Mouse (Mus musculus): ENCODE results near the gene Rasa2. TPM values are rescaled to one million over a fixed set of nuclear protein-coding genes. Genes with fewer than 3 reads are reported as not detected.
"Not testable (repeated sequence)": the region's sequence is repeated elsewhere in the genome, so short reads cannot be mapped to it uniquely, and the experiment has no call there.

Gene Rasa2
- total RNA-seq (2014; rRNA removed; ENCODE audit: low replicate concordance): 4.6 and 38.9 TPM in 2 replicates
- 6.9 and 8.0 TPM in 2 replicates for polyA plus RNA-seq (2015; fragmentation: Nextera tagmentation; extraction: Ambion mirVana)

GRCm38 (mm10) chr9:96631389-96632072 lies at the start of gene Rasa2:
Rasa2 (minus strand) TSS chr9:96631617.
- H3K4me1 ChIP-seq (ENCODE audit: control insufficient read depth, insufficient read depth): peaks cover 8% of the 10 kb centered on the region
- H3K27me3 ChIP-seq (ENCODE audit: control insufficient read depth, insufficient read depth, low read length): 0 out of 2 replicates have a peak, but pooled peaks cover 4% of the 10 kb centered on the region
- TF ChIP-seq EP300 (IDR thresholded peaks at IDR 0.05; ENCODE audit: low read depth): peak; percentile 27; the same call in 1 of the 2 replicates
- no peak for TF ChIP-seq CTCF (IDR thresholded peaks at IDR 0.05; ENCODE audit: low read depth)
- peak within 1 kb of the TSS; percentile 97 for H3K27ac ChIP-seq (ENCODE audit: low read depth)
- H3K9ac ChIP-seq (replicated peaks; ENCODE audit: low read depth, low read length): peak within 1 kb of the TSS; percentile 99
- ATAC-seq (ENCODE audit: insufficient read depth, low read depth) (peak; percentile 99), DNase-seq (ENCODE audit: low spot score) (peak; percentile 94)
- peak within 1 kb of the TSS; percentile 99 for H3K4me3 ChIP-seq (ENCODE audit: low read depth, low read length)
- WGBS: 2% methylated on average over 50 of the region's 52 CpGs
- peak within 1 kb of the TSS; percentile 88 for H3K4me2 ChIP-seq (ENCODE audit: low read depth, low read length)
- no peaks in the 10 kb centered on the region for H3K9me3 ChIP-seq (replicated peaks; ENCODE audit: control insufficient read depth, low read length)
- H3K36me3 ChIP-seq (replicated peaks; ENCODE audit: control insufficient read depth, insufficient read depth, low read length): no peaks in the 10 kb centered on the region

GRCm38 (mm10) chr9:96678611-96679010 lies 47.2 kb upstream of the Rasa2 start:
- Histone ChIP-seq H3K4me3 (ENCODE audit: low read depth, low read length) (no peak overlapping the region), H3K4me2 (ENCODE audit: low read depth, low read length) (no peak overlapping the region), H3K36me3 (replicated peaks; ENCODE audit: control insufficient read depth, insufficient read depth, low read length) (0 out of 2 replicates have a peak, but pooled peaks cover 6% of the 10 kb centered on the region), H3K27ac (ENCODE audit: low read depth) (no peak overlapping the region), H3K9me3 (replicated peaks; ENCODE audit: control insufficient read depth, low read length) (no peaks in the 10 kb centered on the region), H3K27me3 (ENCODE audit: control insufficient read depth, insufficient read depth, low read length) (no peaks in the 10 kb centered on the region), H3K4me1 (ENCODE audit: control insufficient read depth, insufficient read depth) (no peaks in the 10 kb centered on the region), H3K9ac (replicated peaks; ENCODE audit: low read depth, low read length) (no peak overlapping the region)
- TF ChIP-seq EP300 (IDR thresholded peaks at IDR 0.05; ENCODE audit: low read depth) (no peak), CTCF (IDR thresholded peaks at IDR 0.05; ENCODE audit: low read depth) (no peak)
- no peak for DNase-seq (ENCODE audit: low spot score)
- 75% methylated on average over 5 of the region's 5 CpGs for WGBS
- ATAC-seq (ENCODE audit: insufficient read depth, low read depth): no peak

GRCm38 (mm10) chr9:96677711-96678110 lies 46.3 kb upstream of the Rasa2 start:
- not testable (repeated sequence) for H3K27me3 ChIP-seq (ENCODE audit: control insufficient read depth, insufficient read depth, low read length); H3K4me3 ChIP-seq (ENCODE audit: low read depth, low read length); ATAC-seq (ENCODE audit: insufficient read depth, low read depth); H3K27ac ChIP-seq (ENCODE audit: low read depth); H3K9me3 ChIP-seq (replicated peaks; ENCODE audit: control insufficient read depth, low read length); H3K36me3 ChIP-seq (replicated peaks; ENCODE audit: control insufficient read depth, insufficient read depth, low read length); DNase-seq (ENCODE audit: low spot score); H3K4me2 ChIP-seq (ENCODE audit: low read depth, low read length); H3K4me1 ChIP-seq (ENCODE audit: control insufficient read depth, insufficient read depth); H3K9ac ChIP-seq (replicated peaks; ENCODE audit: low read depth, low read length)
- 94% methylated on average over 5 of the region's 5 CpGs for WGBS

GRCm38 (mm10) chr9:96676671-96677070 lies 45.3 kb upstream of the Rasa2 start:
- Histone ChIP-seq H3K9ac (replicated peaks; ENCODE audit: low read depth, low read length) (no peak overlapping the region), H3K36me3 (replicated peaks; ENCODE audit: control insufficient read depth, insufficient read depth, low read length) (0 out of 2 replicates have a peak, but pooled peaks cover 6% of the 10 kb centered on the region), H3K9me3 (replicated peaks; ENCODE audit: control insufficient read depth, low read length) (no peaks in the 10 kb centered on the region), H3K4me3 (ENCODE audit: low read depth, low read length) (no peak overlapping the region), H3K4me2 (ENCODE audit: low read depth, low read length) (no peak overlapping the region), H3K4me1 (ENCODE audit: control insufficient read depth, insufficient read depth) (no peaks in the 10 kb centered on the region), H3K27me3 (ENCODE audit: control insufficient read depth, insufficient read depth, low read length) (no peaks in the 10 kb centered on the region), H3K27ac (ENCODE audit: low read depth) (no peak overlapping the region)
- 84% methylated on average over 10 of the region's 10 CpGs for WGBS
- DNase-seq (ENCODE audit: low spot score) (no peak), ATAC-seq (ENCODE audit: insufficient read depth, low read depth) (no peak)
- TF ChIP-seq EP300 (IDR thresholded peaks at IDR 0.05; ENCODE audit: low read depth): no peak
- TF ChIP-seq CTCF (IDR thresholded peaks at IDR 0.05; ENCODE audit: low read depth): no peak

- no peak for ATAC-seq (ENCODE audit: insufficient read depth, low read depth)
- no peaks in the 10 kb centered on the region for H3K9me3 ChIP-seq (replicated peaks; ENCODE audit: control insufficient read depth, low read length)
- H3K9ac ChIP-seq (replicated peaks; ENCODE audit: low read depth, low read length): no peak overlapping the region
- no peaks in the 10 kb centered on the region for H3K27me3 ChIP-seq (ENCODE audit: control insufficient read depth, insufficient read depth, low read length)
- WGBS: 83% methylated on average over 8 of the region's 8 CpGs
- no peak overlapping the region for H3K4me3 ChIP-seq (ENCODE audit: low read depth, low read length)
- H3K4me1 ChIP-seq (ENCODE audit: control insufficient read depth, insufficient read depth): no peaks in the 10 kb centered on the region
- H3K27ac ChIP-seq (ENCODE audit: low read depth): 0 out of 2 replicates have a peak overlapping the region, but pooled peaks have one; percentile 22
- H3K36me3 ChIP-seq (replicated peaks; ENCODE audit: control insufficient read depth, insufficient read depth, low read length): 0 out of 2 replicates have a peak, but pooled peaks cover 1% of the 10 kb centered on the region
- TF ChIP-seq EP300 (IDR thresholded peaks at IDR 0.05; ENCODE audit: low read depth): no peak
- H3K4me2 ChIP-seq (ENCODE audit: low read depth, low read length): no peak overlapping the region
- no peak for DNase-seq (ENCODE audit: low spot score)
Measured at GRCm38 (mm10) chr9:96675763-96676640, 44.6 kb upstream of the Rasa2 start.

All from heart, postnatal 0 days (tissue).